Mouse (Mus musculus) E14TG2a.4 (cell line): Measurements from ENCODE around the gene Psmd3.

ENCODE experiments used
- CTCF ChIP-seq: conservative IDR thresholded peaks from 2 replicates; pipeline ENCODE4 v1.5.1; 2014; ENCODE audit warnings: low read length
- POU5F1 ChIP-seq: IDR thresholded peaks from 2 replicates; pipeline ENCODE4 v1.6.1; 2014; ENCODE audit warnings: low read length, borderline replicate concordance

DNA sequence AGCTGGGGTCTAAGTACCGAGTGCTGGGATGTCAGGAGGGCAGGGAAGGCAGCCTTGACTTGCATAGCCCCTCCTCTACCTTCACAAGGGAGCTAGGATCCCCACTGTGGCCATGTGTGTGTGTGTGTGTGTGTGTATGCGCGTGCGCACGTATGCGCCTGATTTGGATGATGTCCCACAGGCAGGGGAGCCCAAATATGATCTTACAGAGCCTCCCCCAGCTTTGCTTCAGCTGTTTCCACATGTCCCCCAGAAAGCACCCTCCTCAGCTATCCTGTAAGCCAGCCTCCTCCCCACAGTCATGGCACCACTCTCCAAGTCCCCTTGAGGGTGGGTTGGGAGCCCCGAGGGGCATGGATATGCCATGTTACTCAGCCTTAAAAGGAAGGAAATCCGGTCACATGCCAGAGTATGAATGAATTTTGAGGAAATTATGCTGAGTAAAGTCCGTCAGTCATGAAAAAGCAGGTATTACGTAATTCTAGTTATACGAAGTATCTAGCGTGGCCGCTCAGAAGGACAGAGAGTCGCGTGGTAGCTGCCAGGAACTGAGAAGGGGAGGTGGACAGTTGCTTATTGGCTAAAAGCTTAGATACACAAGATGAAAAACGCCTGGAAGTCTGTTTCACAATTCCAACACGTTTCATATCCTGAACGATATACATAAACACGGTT lies 26.1 kb downstream of the Psmd3 start:
- no peak for TF ChIP-seq POU5F1
- no peak for TF ChIP-seq CTCF
